Mouse (Mus musculus): ENCODE data around the gene Hoxc5. TPM values are rescaled to one million over a fixed set of nuclear protein-coding genes. Genes with fewer than 3 reads are reported as not detected.

The Hoxc5 gene
- total RNA-seq, 4 experiments from 2014 or later: 1.6 to 3.4 (median 2.4) TPM

GRCm38 (mm10) chr15:102967511-102968397 is 511 bp downstream of the Hoxc5 start:
- DNase-seq (ENCODE audit: low spot score in 2 of 2): no peak

GRCm38 (mm10) chr15:102969296-102969695 is 2.1 kb downstream of the Hoxc5 start:
- DNase-seq (ENCODE audit: low spot score in 2 of 2): no peak

- no peak for DNase-seq (ENCODE audit: low spot score in 2 of 2)
Measured at GRCm38 (mm10) chr15:102970740-102971139, 3.5 kb downstream of the Hoxc5 start.

GRCm38 (mm10) chr15:102972254-102972653 is 5.0 kb downstream of the Hoxc5 start:
- no peak for DNase-seq (ENCODE audit: low spot score in 2 of 2)

- DNase-seq (ENCODE audit: low spot score in 2 of 2): no peak
Measured at GRCm38 (mm10) chr15:102972753-102973152, 5.5 kb downstream of the Hoxc5 start.

- no peak for DNase-seq (ENCODE audit: low spot score in 2 of 2)
Measured at GRCm38 (mm10) chr15:102975034-102975433, 7.8 kb downstream of the Hoxc5 start.

- no peak for DNase-seq (ENCODE audit: low spot score in 2 of 2)
Measured at GRCm38 (mm10) chr15:102975688-102976111, 8.5 kb downstream of the Hoxc5 start.

GRCm38 (mm10) chr15:102976171-102976570 is 8.9 kb downstream of the Hoxc5 start, which contains the start of gene Hoxc9:
TSS of gene Hoxc9 (plus strand) at chr15:102976439.
- no peak for DNase-seq (ENCODE audit: low spot score in 2 of 2)

GRCm38 (mm10) chr15:102976631-102977422 is 9.6 kb downstream of the Hoxc5 start:
- DNase-seq (ENCODE audit: low spot score in 2 of 2): no peak

GRCm38 (mm10) chr15:102977423-102977974 is 10.3 kb downstream of the Hoxc5 start:
- no peak for DNase-seq (ENCODE audit: low spot score in 2 of 2)

GRCm38 (mm10) chr15:102978615-102979515 is 11.6 kb downstream of the Hoxc5 start:
- no peak for DNase-seq (ENCODE audit: low spot score in 2 of 2)

GRCm38 (mm10) chr15:102979936-102980335 is 12.7 kb downstream of the Hoxc5 start:
- no peak for DNase-seq (ENCODE audit: low spot score in 2 of 2)

GRCm38 (mm10) chr15:102980352-102980751 is 13.1 kb downstream of the Hoxc5 start:
- DNase-seq (ENCODE audit: low spot score in 2 of 2): no peak

GRCm38 (mm10) chr15:102980912-102981311 is 13.7 kb downstream of the Hoxc5 start:
- DNase-seq (ENCODE audit: low spot score in 2 of 2): no peak

GRCm38 (mm10) chr15:102981379-102982288 is 14.4 kb downstream of the Hoxc5 start:
- no peak for DNase-seq (ENCODE audit: low spot score in 2 of 2)

GRCm38 (mm10) chr15:102983716-102984115 is 16.5 kb downstream of the Hoxc5 start:
- no peak for DNase-seq (ENCODE audit: low spot score in 2 of 2)

GRCm38 (mm10) chr15:102984521-102984920 is 17.3 kb downstream of the Hoxc5 start:
- no peak for DNase-seq (ENCODE audit: low spot score in 2 of 2)

GRCm38 (mm10) chr15:102984925-102985324 is 17.7 kb downstream of the Hoxc5 start:
- no peak for DNase-seq (ENCODE audit: low spot score in 2 of 2)

GRCm38 (mm10) chr15:102987124-102987833 is 20.0 kb downstream of the Hoxc5 start:
- DNase-seq (ENCODE audit: low spot score in 2 of 2): peak; percentile 90 to 93

All from gastrocnemius, adult 8-10 months (tissue).